Mouse (Mus musculus) forelimb bud, embryonic 11.5 days (tissue): ENCODE data around the gene Ube2d2b.
A peak's percentile ranks its signal among the peaks of the same experiment; 100 is the strongest.

Experiments used
- DNase-seq: peaks from one replicate; pipeline ENCODE4 v3.0.0-alpha.2; 2012; ENCODE audit warnings: low read depth, low spot score

The Ube2d2b gene

GRCm38 (mm10) chr5:107855546-107855945 lies 25.6 kb downstream of the Ube2d2b start:
- no peak for DNase-seq

- DNase-seq, result no peak
These were observed 29.1 kb downstream of the Ube2d2b start for GRCm38 (mm10) chr5:107858963-107859362.

GRCm38 (mm10) chr5:107863971-107864370 lies 34.1 kb downstream of the Ube2d2b start:
- DNase-seq, result no peak

GRCm38 (mm10) chr5:107866127-107867126 lies 36.5 kb downstream of the Ube2d2b start:
- DNase-seq, result no peak

- peak; percentile 51 for DNase-seq
These were observed 38.3 kb downstream of the Ube2d2b start for GRCm38 (mm10) chr5:107867970-107868904.

GRCm38 (mm10) chr5:107868905-107869424 lies 39.1 kb downstream of the Ube2d2b start:
- peak; percentile 95 for DNase-seq

- DNase-seq, result no peak
These were observed 39.8 kb downstream of the Ube2d2b start for GRCm38 (mm10) chr5:107869701-107870100.

GRCm38 (mm10) chr5:107873330-107873729 lies 43.4 kb downstream of the Ube2d2b start:
- DNase-seq, result no peak

- no peak for DNase-seq
These were observed 44.0 kb downstream of the Ube2d2b start for GRCm38 (mm10) chr5:107873886-107874302.

GRCm38 (mm10) chr5:107874561-107875260 lies 44.8 kb downstream of the Ube2d2b start, which contains the start of gene Evi5:
Gene Evi5, minus strand, starts transcription at chr5:107875107.
- DNase-seq, result no peak

GRCm38 (mm10) chr5:107875261-107875611 lies 45.3 kb downstream of the Ube2d2b start:
- no peak for DNase-seq

GRCm38 (mm10) chr5:107877053-107877452 lies 47.2 kb downstream of the Ube2d2b start:
- DNase-seq, result no peak

- DNase-seq, result no peak
These were observed 50.8 kb downstream of the Ube2d2b start for GRCm38 (mm10) chr5:107880710-107881109.
